Mouse (Mus musculus) spleen, adult 2 months (tissue): ENCODE results near the gene Nrg4.

ENCODE experiments used
- CTCF ChIP-seq: fragments of 200-500 bp; IDR thresholded peaks from 2 replicates; pipeline ENCODE4 v1.5.1; 2011; ENCODE audit warnings: mild to moderate bottlenecking, inconsistent platforms; ENCODE audit not compliant: insufficient read depth, insufficient read length, insufficient replicate concordance; ENCODE audit errors: extremely low read depth
- POLR2A ChIP-seq: fragments of 200-500 bp; IDR thresholded peaks from 2 replicates; pipeline ENCODE4 v1.6.1; 2011; ENCODE audit warnings: low read depth, low read length, inconsistent platforms

DNA sequence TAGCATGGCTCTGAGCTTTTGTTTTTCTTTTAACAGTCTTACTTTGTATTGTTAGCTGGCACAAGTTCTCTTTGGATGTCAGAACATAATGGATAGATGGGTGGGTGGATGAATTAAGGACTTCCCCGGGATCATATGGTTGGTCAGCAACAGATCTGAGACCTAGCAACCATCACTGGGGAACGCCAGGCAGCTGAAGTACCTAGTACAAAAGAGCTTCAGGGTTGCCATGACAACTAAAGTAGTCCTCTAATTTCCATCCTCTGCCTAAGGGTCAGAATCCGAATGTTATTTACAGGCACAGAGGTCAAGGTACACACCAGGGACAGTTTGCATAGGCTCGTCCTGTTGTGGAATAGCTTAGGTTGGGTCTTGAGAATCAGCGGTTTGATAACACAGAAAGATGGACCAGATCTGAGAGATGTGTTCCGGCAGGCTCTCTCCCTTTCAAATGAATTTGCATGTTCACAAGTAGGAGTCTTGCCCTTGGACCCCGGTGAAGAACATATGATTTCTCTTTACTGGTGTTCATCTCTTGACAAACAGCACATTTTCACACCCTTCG lies 28.7 kb upstream of the Nrg4 start:
- TF ChIP-seq CTCF (no peak), POLR2A (no peak)
